Mouse (Mus musculus) inflammation-experienced regulatory T-cells, adult 6 months (primary cell): ENCODE data around the gene Pcbp4. TPM values are rescaled to one million over a fixed set of nuclear protein-coding genes. Genes with fewer than 3 reads are reported as not detected.

Experiments
- ATAC-seq: one replicate; pipeline ENCODE4 v1.8.0; 2017
- polyA plus RNA-seq, 3 experiments: library from polyadenylated mRNA; unstranded; fragments of 100-300 nt; shearing (Covaris generic); gene quantifications; one replicate each; pipeline ENCODE4 v1.2.1; 2017

Gene Pcbp4
- polyA plus RNA-seq, 3 experiments from 2014 or later, result 4.1 to 5.0 (median 4.4) TPM

- peak; percentile 44 for ATAC-seq
Measured at GRCm38 (mm10) chr9:106464751-106465541, 11.9 kb downstream of the Pcbp4 start.

GRCm38 (mm10) chr9:106465571-106466200 lies 12.6 kb downstream of the Pcbp4 start, which contains the start of gene Gpr62:
Gene Gpr62, minus strand, starts transcription at chr9:106465938.
- ATAC-seq, result no peak

- ATAC-seq, result no peak
Measured at GRCm38 (mm10) chr9:106466721-106467120, 13.6 kb downstream of the Pcbp4 start.

GRCm38 (mm10) chr9:106467746-106468145 lies 14.7 kb downstream of the Pcbp4 start:
- ATAC-seq, result no peak

GRCm38 (mm10) chr9:106469317-106469716 lies 16.2 kb downstream of the Pcbp4 start:
- peak; percentile 58 for ATAC-seq

- ATAC-seq, result no peak
Measured at GRCm38 (mm10) chr9:106469776-106470175, 16.7 kb downstream of the Pcbp4 start.

- ATAC-seq, result no peak
Measured at GRCm38 (mm10) chr9:106470991-106471750, 18.1 kb downstream of the Pcbp4 start.

GRCm38 (mm10) chr9:106471892-106472291 lies 18.8 kb downstream of the Pcbp4 start:
- ATAC-seq, result no peak

GRCm38 (mm10) chr9:106472321-106472720 lies 19.2 kb downstream of the Pcbp4 start:
- ATAC-seq, result no peak

- no peak for ATAC-seq
Measured at GRCm38 (mm10) chr9:106473081-106473752, 20.1 kb downstream of the Pcbp4 start.

- no peak for ATAC-seq
Measured at GRCm38 (mm10) chr9:106473753-106474105, 20.6 kb downstream of the Pcbp4 start.

GRCm38 (mm10) chr9:106474456-106474855 lies 21.4 kb downstream of the Pcbp4 start:
- ATAC-seq, result no peak

GRCm38 (mm10) chr9:106475046-106475445 lies 22.0 kb downstream of the Pcbp4 start:
- ATAC-seq, result no peak

- ATAC-seq, result no peak
Measured at GRCm38 (mm10) chr9:106475663-106476001, 22.5 kb downstream of the Pcbp4 start, which contains the start of gene Rrp9. Gene Rrp9, plus strand, starts transcription at chr9:106475963.

- peak; percentile 21 for ATAC-seq
Measured at GRCm38 (mm10) chr9:106476002-106476923, 23.2 kb downstream of the Pcbp4 start.

- peak; percentile 96 for ATAC-seq
Measured at GRCm38 (mm10) chr9:106476924-106477484, 23.9 kb downstream of the Pcbp4 start, which contains the start of gene Parp3. Gene Parp3, minus strand, starts transcription at chr9:106476949.

- no peak for ATAC-seq
Measured at GRCm38 (mm10) chr9:106477649-106478048, 24.6 kb downstream of the Pcbp4 start.

- no peak for ATAC-seq
Measured at GRCm38 (mm10) chr9:106478101-106478500, 25.0 kb downstream of the Pcbp4 start.

- no peak for ATAC-seq
Measured at GRCm38 (mm10) chr9:106480541-106480940, 27.4 kb downstream of the Pcbp4 start.

- no peak for ATAC-seq
Measured at GRCm38 (mm10) chr9:106481075-106481474, 28.0 kb downstream of the Pcbp4 start.

- ATAC-seq, result no peak
Measured at GRCm38 (mm10) chr9:106481676-106482075, 28.6 kb downstream of the Pcbp4 start.
